Mouse (Mus musculus) bone marrow, adult 2 months (tissue): ENCODE results near the gene 1700029I15Rik. TPM values are rescaled to one million over a fixed set of nuclear protein-coding genes. Genes with fewer than 3 reads are reported as not detected.

Experiments used
- H3K27ac ChIP-seq: fragments of 200-500 bp; 2 replicates; pipeline ENCODE4 v1.5.1; 2012; ENCODE audit warnings: low read depth, mild to moderate bottlenecking, control low read depth, inconsistent platforms, low read length; ENCODE audit not compliant: control insufficient read depth, poor library complexity, insufficient read depth
- H3K4me1 ChIP-seq: fragments of 200-500 bp; 2 replicates; pipeline ENCODE4 v1.6.1; 2011; ENCODE audit warnings: low read length; ENCODE audit not compliant: control insufficient read depth, insufficient read depth
- H3K4me3 ChIP-seq: fragments of 200-500 bp; replicated peaks from 2 replicates; pipeline ENCODE3; 2011; ENCODE audit warnings: mild to moderate bottlenecking, low read depth, low read length, control low read depth; ENCODE audit not compliant: control insufficient read depth
- CTCF ChIP-seq: fragments of 200-500 bp; IDR thresholded peaks from 2 replicates; pipeline ENCODE4 v1.5.1; 2011; ENCODE audit warnings: low read length, control low read depth; ENCODE audit not compliant: control insufficient read depth, insufficient read depth
- POLR2A ChIP-seq: fragments of 200-500 bp; IDR thresholded peaks from 2 replicates; pipeline ENCODE4 v1.6.1; 2011; ENCODE audit warnings: low read depth, mild to moderate bottlenecking, control low read depth, low read length, borderline replicate concordance; ENCODE audit not compliant: control insufficient read depth
- WGBS: fragments of 180-500 bp; shearing (Covaris S2); methylation state at CpG from one replicate; pipeline ENCODE4 v1.1.7; 2018; 5-methylcytosine and 5-hydroxymethylcytosine counted together
- polyA plus RNA-seq: library from polyadenylated mRNA; stranded (reverse); fragments of >200 nt; gene quantifications from 2 replicates; pipeline ENCODE4 v1.2.4, GENCODE M21; 2011; ENCODE audit warnings: low replicate concordance; ENCODE audit not compliant: missing spikeins, insufficient read depth, insufficient read length

The 1700029I15Rik gene
- polyA plus RNA-seq, 1 experiment, result 6.7 TPM

DNA sequence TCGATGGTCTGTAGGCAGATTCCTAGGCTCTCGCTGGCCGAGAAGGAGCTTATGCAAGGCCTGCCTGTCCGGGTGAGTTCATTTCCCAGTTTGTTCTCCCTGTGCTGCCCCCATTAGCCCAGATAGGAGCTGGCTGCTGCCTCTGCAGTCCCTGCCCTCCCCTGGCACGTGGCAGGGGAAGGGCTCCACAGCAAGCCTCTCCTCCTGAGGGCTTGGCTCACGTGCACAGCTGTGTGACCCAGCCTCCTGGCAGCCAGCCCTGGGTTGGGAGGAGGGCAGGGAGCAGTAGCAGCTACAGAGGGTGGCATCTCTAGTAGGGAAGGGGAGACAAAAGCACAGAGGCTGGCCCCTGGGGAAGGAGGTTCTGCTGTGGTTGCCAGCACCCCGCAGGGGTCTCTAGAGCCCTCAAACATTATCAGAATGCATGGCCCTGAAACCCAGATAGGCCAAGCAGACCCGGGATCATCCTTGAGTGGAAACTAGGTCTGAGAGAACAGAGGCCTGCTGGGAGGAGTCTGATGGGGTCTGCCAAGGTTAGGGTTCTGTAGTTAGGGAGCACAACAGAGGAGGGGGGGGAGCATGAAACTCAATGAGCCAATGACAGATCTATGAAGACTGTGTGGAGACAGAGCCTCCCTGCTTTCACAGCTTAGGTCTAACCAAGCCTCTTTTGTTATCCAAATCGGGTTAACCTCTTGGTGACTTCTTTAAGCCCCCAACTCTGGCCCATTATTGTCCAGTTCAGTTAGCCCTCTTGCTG is 41.5 kb downstream of the 1700029I15Rik start:
- Histone ChIP-seq H3K4me3 (no peak overlapping the region), H3K4me1 (no peaks in the 10 kb centered on the region; the same call in 1 of the 2 replicates), H3K27ac (no peak overlapping the region)
- TF ChIP-seq POLR2A, result no peak
- TF ChIP-seq CTCF, result no peak
- 43% methylated on average over 9 of the region's 9 CpGs for whole genome bisulfite sequencing

DNA sequence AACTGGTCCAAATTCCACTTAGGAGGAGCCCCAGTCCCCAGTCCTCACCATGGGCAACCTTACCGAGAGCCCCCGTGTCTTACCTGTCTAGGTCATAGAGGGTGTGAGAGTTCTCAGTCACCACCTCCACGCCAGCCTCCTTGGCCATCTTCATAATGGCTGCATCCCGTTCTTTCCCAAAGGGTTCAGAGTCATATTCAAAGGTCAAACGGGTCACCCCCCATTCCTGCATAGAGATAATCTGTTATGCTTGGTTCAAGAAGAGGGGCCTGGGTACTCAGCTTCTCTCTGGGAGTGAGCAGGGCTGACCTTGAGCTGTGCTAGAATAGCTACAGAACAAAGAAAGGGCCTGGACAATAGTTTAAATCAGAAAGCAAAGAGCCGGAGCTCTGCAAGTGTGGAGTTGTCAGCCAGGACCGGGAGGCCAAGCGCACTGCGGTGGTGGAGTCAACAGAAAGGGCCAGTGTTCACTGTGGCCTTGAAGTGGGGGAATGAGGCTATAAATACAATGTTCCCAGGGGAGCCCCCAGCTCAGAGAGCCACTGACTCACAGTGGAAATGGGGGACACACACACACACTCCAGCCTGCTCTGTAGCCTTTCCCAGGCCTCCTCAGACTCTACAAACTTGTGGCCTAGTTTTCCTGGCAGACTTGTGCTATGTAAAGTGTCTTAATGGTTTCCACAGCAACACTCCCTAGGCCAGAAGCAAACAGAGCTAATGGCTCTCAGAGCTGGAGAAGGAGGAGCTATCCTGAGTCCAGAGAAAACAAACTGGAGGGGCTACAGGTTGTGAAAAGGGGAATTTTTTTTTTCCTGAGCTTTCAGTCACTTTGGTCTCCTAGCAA is 42.3 kb downstream of the 1700029I15Rik start:
- TF ChIP-seq POLR2A (no peak), CTCF (no peak)
- no peak overlapping the region for H3K27ac ChIP-seq
- WGBS, result 88% methylated on average over 9 of the region's 9 CpGs
- H3K4me1 ChIP-seq, result no peaks in the 10 kb centered on the region; the same call in 1 of the 2 replicates
- no peak overlapping the region for H3K4me3 ChIP-seq

DNA sequence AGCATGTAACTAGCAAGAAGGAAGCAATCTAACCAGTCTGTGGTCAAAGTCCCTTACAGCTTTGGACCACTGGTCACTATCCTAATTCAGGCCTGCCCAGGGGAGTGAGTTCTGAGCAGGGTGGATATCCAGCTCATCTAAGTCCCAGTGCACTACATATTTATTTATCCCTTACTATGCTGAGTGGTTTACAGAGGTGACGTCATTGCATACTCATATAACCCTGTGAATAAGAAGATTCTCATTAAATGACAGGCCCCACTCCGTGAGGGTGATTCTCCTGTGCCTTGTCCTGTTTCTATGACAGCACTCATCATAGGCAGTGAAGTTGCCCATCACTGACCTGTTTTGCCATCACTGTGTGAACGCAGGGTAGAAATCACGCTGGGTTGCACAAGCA is 43.0 kb downstream of the 1700029I15Rik start:
- H3K4me3 ChIP-seq, result no peak overlapping the region
- TF ChIP-seq POLR2A (no peak), CTCF (no peak)

DNA sequence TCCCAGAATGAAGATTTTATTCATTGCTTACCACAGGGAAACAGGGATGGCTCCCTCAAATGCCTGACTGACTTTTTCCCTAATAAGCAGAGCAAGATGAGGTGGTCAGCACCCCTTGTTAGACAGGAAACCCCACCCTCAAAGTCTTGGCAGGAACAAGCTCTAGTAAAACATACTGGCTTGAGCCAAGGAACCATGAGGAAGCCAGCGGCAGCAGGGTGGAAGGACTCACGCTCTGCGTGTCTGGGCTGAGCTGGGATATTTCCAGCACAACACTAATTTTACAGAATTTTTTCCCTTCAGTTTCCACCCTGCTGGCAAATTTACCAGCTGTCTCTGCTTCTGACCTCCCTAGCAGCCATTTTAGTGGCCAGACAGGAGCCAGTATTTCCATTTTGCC is 44.1 kb downstream of the 1700029I15Rik start:
- Histone ChIP-seq H3K27ac (no peak overlapping the region), H3K4me3 (no peak overlapping the region), H3K4me1 (no peaks in the 10 kb centered on the region; the same call in 1 of the 2 replicates)
- WGBS, result 90% methylated on average over 3 of the region's 3 CpGs
- no peak for TF ChIP-seq POLR2A
- no peak for TF ChIP-seq CTCF

More for the DNA sequence above, 43.0 kb downstream of the 1700029I15Rik start:
- WGBS, result 86% methylated on average over 4 of the region's 4 CpGs
- Histone ChIP-seq H3K4me1 (no peaks in the 10 kb centered on the region; the same call in 1 of the 2 replicates), H3K27ac (no peak overlapping the region)

DNA sequence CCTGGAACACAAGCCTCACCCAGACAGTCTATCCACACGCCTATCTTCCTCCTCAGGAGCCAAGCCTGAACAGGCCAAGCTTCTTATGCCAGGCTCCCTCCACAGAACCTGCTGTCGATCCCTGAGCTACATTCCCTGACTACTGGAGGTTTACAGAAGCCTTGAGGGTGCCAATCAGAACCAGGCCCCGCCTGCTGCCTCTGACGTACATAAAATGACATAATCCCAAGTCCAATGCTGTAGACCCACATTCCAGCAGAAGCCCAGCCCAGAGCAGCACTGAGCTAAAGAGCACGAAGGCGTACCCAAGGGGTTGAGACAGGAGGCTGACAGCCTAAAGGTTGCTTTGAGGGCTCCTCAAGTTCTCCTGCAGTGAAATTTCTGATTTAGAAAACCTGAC is 45.5 kb downstream of the 1700029I15Rik start:
- Histone ChIP-seq H3K27ac (no peak overlapping the region; the same call in 1 of the 2 replicates), H3K4me3 (no peak overlapping the region), H3K4me1 (no peaks in the 10 kb centered on the region)
- 82% methylated on average over 6 of the region's 6 CpGs for WGBS
- no peak for TF ChIP-seq CTCF
- TF ChIP-seq POLR2A, result no peak

DNA sequence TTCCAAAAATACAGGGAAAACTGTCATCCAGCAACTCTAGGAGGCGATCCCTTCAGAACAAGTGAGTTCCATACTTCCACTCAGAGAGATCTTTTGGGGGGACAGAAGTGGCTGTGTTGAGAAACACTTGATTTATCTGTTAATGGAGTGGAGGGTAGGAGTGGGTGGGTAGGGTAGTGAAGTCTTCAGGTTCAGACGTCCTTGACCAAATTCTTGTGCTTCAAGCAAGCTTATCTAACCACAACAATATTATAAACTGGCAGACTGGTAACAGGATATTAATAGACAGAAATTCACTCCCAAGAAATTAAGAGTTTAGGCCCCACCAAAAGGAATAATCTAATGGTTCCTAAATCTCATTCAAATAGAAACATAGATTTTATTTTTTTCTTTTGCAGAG is 47.8 kb downstream of the 1700029I15Rik start:
- no peak for TF ChIP-seq POLR2A
- no peak for TF ChIP-seq CTCF
- Histone ChIP-seq H3K4me1 (no peaks in the 10 kb centered on the region; the same call in 1 of the 2 replicates), H3K4me3 (no peak overlapping the region), H3K27ac (no peak overlapping the region)
- WGBS, result 60% methylated on average over 2 of the region's 2 CpGs

DNA sequence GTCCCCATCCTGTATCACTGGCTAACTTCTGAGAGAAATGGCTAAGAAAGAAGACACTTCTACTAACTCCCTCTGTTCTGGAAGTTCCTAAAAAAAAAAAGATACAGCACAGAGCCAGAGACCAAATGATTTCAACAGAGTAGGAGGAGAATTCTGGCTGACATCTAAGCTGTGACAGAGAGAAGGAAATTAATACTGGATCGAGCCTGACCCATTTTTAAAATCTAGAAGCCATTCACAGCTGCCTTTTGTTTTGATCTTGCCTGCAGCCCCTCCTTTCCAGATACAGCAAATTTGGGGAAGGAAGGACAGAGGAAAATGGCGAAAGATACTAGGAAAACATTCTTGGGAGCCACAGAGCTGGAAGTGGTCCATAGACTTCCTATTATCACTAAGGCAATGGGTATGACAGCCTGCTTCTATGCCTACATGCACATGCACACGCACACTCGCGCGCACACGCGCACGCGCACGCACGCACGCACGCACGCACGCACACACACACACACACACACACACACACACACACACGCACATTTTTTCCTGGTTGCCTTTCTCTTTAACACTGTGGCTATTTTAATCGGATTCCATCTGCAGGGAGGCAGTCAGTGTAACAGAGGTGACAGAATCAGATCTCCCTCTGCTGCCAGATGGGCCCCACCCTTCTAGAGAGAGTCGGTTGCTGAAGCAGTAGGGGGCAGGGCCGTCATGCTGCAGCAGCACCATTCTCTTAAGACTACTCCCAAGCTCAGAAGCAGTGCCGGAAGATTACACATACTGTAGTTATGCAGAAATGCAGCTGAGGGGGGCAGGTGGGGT is 48.6 kb downstream of the 1700029I15Rik start:
- no peak overlapping the region for H3K4me3 ChIP-seq
- H3K27ac ChIP-seq, result no peak overlapping the region
- H3K4me1 ChIP-seq, result no peaks in the 10 kb centered on the region; the same call in 1 of the 2 replicates
- 62% methylated on average over 21 of the region's 21 CpGs for WGBS
- TF ChIP-seq CTCF (no peak), POLR2A (no peak)
